Mouse (Mus musculus) gastrocnemius, adult 18-20 months (tissue): Measurements from ENCODE around the gene Pgm2. TPM values are rescaled to one million over a fixed set of nuclear protein-coding genes. Genes with fewer than 3 reads are reported as not detected.

ENCODE experiments used
- DNase-seq: peaks from one replicate; pipeline ENCODE4 v3.0.0; 2021; ENCODE audit warnings: low spot score
- microRNA-seq: library from miRNA; unstranded; fragments of <30 nt; microRNA quantifications from one replicate; pipeline ENCODE4 v1.2.0, GENCODE M21; 2021
- total RNA-seq, 2 experiments: library from RNA; stranded (reverse); gene quantifications; 2 replicates each; pipeline ENCODE4 v1.2.3; 2021

The Pgm2 gene
- total RNA-seq, 2 experiments from 2014 or later, result 1.5 to 2.3 TPM

GRCm38 (mm10) chr5:64174429-64174935, 81.7 kb downstream of the Pgm2 start:
- no peak for DNase-seq

Small RNA genes within 50 kb of the gene (microRNA-seq; reads per million reads assigned to microRNA genes)
- not detected for gene Gm22395
- not detected for gene Gm23967

Other genes starting within 250 kb of the Pgm2 start
- gene Rell1, start 124.1 kb upstream of the Pgm2 start, total RNA-seq, result 10 to 100 TPM in 1 of 2 experiments, 1 to 10 TPM in 1; 9.3 to 10.7 TPM
- gene Tbc1d1, start 63.4 kb downstream of the Pgm2 start, total RNA-seq, result 10 to 100 TPM; 57.2 to 73.9 TPM